Mouse (Mus musculus): Measurements from ENCODE around the gene Tspan32. TPM values are rescaled to one million over a fixed set of nuclear protein-coding genes. Genes with fewer than 3 reads are reported as not detected.

The Tspan32 gene
- total RNA-seq, 2 experiments from 2014 or later, result 77.4 to 79.5 TPM

DNA sequence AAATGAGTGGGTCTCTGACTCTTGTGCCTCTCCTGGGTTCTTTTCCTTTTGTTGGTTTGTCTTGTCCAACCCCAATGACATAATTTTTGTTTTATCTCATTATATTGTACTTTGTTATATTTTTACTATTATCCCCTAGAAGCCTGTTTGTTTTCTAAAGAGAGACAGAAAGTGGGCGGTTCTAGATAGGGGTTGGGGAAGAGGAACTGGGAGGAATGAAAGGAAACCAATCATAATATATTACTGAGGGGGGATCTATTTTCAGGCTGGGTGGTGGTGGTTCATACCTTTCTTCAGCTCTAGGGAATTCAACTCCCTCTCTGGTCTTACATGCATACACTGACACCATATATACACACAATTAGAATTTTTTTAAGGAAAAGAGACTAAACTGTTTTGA lies 19.4 kb downstream of the Tspan32 start:
- ATAC-seq (replicated peaks; ENCODE audit: low FRiP score, poor library complexity, severe bottlenecking), result no peak

DNA sequence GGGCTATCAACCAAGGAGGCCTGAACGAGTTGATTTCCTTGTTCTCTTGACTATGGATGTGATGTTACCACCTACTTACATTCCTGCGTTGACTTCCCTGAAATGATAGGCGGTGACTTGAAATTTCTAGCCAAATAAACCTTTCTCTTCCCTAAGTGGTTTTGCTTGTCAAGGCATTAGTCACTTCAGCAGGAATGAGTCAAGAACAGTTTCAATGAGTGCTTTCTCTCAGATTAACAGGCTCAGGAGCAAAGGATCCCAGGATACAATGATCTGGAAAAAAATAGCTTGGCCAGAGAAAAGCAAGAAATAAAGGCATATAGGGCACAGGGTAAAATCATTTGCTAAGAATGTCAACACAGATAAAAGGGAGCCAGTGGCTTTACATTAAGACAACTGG lies 20.6 kb downstream of the Tspan32 start:
- no peak for ATAC-seq (replicated peaks; ENCODE audit: low FRiP score, poor library complexity, severe bottlenecking)

GRCm38 (mm10) chr7:143027196-143027595 lies 22.4 kb downstream of the Tspan32 start:
- ATAC-seq (replicated peaks; ENCODE audit: low FRiP score, poor library complexity, severe bottlenecking), result no peak

- no peak for ATAC-seq (replicated peaks; ENCODE audit: low FRiP score, poor library complexity, severe bottlenecking)
Measured at GRCm38 (mm10) chr7:143031816-143032215, 27.0 kb downstream of the Tspan32 start.

- ATAC-seq (replicated peaks; ENCODE audit: low FRiP score, poor library complexity, severe bottlenecking), result no peak
Measured at GRCm38 (mm10) chr7:143033581-143033980, 28.7 kb downstream of the Tspan32 start.

DNA sequence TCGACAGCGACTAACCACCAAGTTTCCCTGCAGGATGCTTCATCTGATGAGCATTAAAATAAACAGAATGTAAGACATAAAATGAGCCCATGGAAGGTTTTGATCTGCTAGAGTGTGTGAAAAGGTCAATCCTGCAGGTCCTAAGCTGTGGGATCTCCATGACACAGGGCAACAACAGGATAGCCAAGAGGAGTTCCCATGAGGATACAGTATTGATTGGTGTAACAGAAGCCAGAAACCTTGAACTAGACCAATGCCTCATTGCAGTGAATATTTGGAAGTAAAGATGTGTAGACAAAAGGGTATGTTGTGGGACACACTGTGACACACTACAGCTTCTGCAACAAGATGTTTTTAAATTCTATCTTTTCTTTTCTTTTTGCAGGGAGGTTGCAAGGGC lies 29.3 kb downstream of the Tspan32 start:
- ATAC-seq (replicated peaks; ENCODE audit: low FRiP score, poor library complexity, severe bottlenecking), result no peak

- no peak for ATAC-seq (replicated peaks; ENCODE audit: low FRiP score, poor library complexity, severe bottlenecking)
Measured at GRCm38 (mm10) chr7:143034519-143035450, 29.9 kb downstream of the Tspan32 start.

DNA sequence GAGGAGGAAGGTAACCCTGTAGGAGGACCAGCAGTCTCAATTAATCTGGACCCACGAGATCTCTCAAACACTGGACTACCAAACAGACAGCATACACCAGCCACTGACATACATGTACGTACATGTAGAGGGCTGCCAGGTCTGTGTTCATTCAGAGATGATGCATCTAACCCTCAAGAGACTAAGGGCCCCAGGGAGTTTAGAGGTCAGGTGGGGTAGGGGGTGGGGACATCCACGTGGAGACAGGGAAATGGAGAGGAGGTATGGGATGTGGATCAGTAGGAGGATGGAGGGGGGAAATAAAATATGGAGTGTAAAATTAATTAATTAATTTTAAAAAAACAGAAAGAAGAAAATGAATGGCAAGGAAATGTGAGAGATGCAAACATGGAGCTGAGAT lies 31.9 kb downstream of the Tspan32 start:
- no peak for ATAC-seq (replicated peaks; ENCODE audit: low FRiP score, poor library complexity, severe bottlenecking)

- ATAC-seq (replicated peaks; ENCODE audit: low FRiP score, poor library complexity, severe bottlenecking), result no peak
Measured at GRCm38 (mm10) chr7:143037306-143037705, 32.5 kb downstream of the Tspan32 start.

- ATAC-seq (replicated peaks; ENCODE audit: low FRiP score, poor library complexity, severe bottlenecking), result no peak
Measured at GRCm38 (mm10) chr7:143038174-143038931, 33.5 kb downstream of the Tspan32 start.

DNA sequence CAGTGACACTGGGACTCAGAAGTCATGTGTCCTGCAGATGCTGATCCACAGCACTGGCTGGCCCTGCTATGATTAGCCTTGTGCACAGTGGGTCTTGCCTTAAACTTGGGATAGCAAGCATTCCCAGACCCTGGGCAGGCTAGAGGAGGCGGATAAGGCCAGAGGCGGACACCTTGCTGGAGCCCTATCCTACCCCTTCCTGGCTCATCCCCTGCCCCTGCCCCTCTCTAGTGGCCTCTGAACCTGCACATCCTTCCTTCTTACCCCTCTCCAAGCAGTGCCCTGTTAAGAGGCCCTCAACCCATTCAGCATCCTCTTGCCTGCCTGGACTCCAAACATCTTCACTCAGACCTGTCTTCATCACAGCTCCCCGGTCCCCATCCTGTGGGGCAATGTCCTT lies 35.7 kb downstream of the Tspan32 start:
- ATAC-seq (replicated peaks; ENCODE audit: low FRiP score, poor library complexity, severe bottlenecking), result no peak

DNA sequence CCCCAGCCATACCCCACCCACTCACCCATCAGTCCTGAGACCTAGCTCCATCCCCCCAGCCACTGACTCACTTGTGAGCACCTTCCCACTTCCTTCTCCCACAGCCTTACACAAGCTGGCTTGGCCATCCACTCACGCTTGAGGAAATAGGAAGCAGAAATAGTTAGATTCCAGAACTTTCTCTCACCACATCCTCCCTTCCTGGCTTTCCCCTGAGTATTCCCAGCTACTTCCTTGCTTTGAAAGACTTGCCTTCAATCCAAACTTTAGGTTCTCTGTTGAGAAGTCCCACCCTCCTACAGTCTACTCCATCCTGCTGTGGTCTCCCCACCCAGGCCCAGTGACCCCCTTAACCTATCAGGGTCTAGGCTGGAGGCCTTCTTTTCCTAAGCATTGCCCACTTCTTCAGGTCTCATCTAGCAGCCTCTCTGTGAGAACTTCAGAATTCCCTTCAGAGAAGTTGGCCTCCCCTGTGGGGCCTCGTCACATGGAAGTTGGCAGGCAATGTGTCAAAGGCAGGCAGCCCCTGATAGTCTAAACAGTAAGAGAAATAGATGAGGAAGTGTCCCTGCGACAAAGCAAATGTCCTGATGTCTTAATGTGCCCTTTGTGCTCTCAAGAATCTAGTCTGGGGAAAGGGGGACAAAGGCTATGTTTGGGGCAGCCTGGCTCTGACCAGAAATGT lies 36.4 kb downstream of the Tspan32 start:
- ATAC-seq (replicated peaks; ENCODE audit: low FRiP score, poor library complexity, severe bottlenecking), result no peak

DNA sequence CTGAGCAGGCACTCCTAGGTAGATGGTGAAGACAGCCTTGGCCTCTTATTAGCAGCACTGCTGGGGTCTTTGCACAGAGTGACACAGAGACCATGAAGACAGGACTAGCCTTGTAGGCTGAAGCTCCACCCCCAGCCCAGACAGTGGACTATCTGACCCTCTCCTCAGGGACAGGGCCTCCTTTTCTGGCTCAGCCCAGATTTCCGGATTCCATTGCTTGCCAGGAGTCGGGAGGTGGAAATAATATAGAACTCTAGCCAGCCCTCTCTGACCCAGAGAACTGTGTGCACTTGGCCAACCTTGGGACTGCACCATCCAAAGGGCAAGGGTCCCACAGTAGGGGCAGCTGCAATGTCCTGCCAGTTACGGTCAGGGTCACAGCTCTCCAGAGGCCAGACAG lies 37.2 kb downstream of the Tspan32 start:
- ATAC-seq (replicated peaks; ENCODE audit: low FRiP score, poor library complexity, severe bottlenecking), result no peak

DNA sequence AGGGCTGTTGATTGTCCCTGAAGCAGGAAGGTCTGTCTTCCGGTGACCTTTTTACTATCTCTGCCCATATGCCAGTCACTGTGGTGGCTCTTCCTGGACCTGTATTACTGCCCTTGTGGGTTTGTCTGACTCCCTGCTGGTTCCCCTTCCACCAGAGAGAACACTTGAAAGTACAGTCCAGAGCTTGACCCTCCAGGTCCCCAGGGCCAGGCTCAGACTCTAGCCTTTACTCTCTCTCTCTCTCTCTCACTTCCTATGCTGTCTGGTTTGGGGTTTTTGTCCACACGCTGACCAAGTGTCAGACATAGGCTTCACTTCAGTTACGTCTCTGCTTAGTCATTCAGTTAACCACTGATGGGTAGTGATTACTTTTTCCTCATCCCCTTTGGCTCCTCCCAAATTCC lies 38.1 kb downstream of the Tspan32 start:
- ATAC-seq (replicated peaks; ENCODE audit: low FRiP score, poor library complexity, severe bottlenecking), result no peak

GRCm38 (mm10) chr7:143044049-143044825 lies 39.4 kb downstream of the Tspan32 start:
- ATAC-seq (replicated peaks; ENCODE audit: low FRiP score, poor library complexity, severe bottlenecking), result no peak

DNA sequence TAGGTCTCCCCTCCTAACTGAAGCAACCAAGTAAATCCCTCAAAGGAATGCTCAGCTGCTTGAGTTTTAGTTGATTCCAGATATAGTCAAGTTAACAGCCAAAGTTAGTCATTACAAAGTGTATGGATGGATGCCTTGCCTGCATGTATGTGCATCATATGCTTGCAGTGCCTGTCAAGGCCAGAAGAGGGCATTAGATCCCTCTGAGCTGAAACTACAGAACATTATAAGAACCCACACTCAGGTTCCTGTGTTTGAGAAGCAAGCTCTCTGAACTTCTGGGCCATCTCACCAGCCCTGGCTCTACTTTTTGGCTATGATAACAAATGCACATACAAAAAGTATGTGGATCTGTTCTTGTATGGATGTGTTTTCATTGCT lies 40.0 kb downstream of the Tspan32 start:
- 0 out of 2 replicates have a peak, but pooled peaks have one; percentile 57 for ATAC-seq (replicated peaks; ENCODE audit: low FRiP score, poor library complexity, severe bottlenecking)

DNA sequence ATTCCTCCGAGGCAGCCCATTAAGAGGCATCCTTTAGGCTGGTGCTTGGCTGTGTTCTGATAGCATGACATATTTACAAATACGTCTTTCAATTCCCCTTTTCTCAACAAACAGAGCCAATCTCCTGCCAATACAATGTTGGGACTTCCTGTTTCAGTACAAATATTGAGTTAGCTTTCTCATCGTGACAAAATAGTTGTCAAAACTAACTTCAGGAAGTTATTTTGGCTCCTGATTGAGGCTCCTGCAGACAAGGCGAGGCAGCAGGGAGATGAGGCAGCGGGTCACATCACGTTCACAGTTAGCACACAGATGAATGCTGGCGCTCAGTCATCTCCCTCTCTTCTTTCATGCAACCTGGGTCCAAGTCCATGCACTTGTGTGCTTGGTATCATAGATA lies 41.5 kb downstream of the Tspan32 start:
- ATAC-seq (replicated peaks; ENCODE audit: low FRiP score, poor library complexity, severe bottlenecking), result no peak

DNA sequence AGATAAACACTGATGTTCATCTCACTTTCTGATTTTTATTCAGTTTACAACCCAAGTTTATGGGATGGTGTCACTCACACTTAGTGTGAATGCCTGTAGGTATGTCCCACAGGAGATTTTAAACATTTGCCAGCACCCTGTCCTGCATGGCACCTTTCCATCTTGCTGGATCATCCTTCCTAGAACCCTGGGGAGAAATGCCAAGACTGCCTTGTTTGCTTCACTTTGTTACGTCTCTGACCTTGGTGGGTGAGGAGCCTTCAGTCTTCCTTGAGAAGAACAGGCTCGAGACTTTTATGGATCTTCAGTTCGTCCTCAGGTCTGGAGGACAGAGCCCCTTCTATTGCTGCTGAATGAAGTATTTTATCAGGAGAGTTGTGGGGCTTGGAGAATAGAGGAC lies 44.5 kb downstream of the Tspan32 start:
- no peak for ATAC-seq (replicated peaks; ENCODE audit: low FRiP score, poor library complexity, severe bottlenecking)

Data from erythroblast, adult 5-6 weeks (primary cell).